Mouse (Mus musculus) heart, adult 11 months (tissue): ENCODE results near the gene Cfap206.
"Not testable (repeated sequence)": the region's sequence is repeated elsewhere in the genome, so short reads cannot be mapped to it uniquely, and the experiment has no call there.

Experiments
- DNase-seq: peaks from one replicate; pipeline ENCODE4 v3.0.0; 2022

The Cfap206 gene

GRCm38 (mm10) chr4:34729851-34730341, at the start of gene Cfap206:
TSS of gene Cfap206 (minus strand) at chr4:34730206.
- DNase-seq, result peak; percentile 97

DNA sequence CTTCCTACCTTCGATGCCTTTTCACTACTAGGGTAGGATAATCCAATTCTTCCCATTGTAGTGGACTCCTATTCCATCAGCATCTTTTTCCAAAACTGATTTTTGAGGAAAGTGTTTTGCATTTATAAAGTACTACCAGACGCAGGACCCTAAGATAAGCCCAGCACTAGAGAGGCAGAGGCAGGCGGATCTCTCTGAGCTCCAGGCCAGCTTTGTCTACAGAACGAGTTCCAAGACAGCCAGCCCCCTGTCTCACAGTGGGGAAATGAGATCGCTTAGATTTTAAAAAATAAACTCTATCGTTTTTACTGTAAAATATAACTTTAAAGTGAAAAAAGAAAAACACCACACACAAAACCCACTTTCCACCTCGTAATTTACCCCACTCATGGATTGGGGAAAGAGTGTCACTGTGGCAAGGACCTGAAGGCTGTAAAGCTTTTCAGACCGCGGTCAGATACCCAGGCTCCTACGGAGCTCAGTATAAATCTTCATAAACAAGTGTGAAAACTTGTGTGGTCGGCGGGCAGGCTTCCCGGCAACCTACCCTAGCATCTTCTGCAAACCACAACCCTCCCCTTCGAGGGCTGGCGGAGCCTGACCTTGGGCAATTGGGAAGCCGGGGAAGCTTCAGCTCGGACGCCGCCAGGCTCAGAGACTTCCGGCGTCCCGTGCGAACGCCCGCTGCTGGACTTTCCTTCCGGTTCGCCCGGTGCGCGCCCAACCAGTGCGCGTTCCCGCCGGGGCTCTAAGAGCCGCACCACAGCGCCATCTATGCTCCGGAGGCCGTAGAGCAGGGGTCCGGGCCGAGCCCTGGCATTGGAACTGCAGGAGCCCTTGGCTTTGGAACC, 47.9 kb upstream of the Cfap206 start, which contains the start of gene Smim8:
Gene Smim8, minus strand, starts transcription at position 747 of the 851 bp plus-strand sequence.
- DNase-seq, result peak; percentile 99

- DNase-seq, result no peak
Observed at GRCm38 (mm10) chr4:34771652-34772371, 41.8 kb upstream of the Cfap206 start.

GRCm38 (mm10) chr4:34756163-34756562, 26.2 kb upstream of the Cfap206 start, which contains the start of gene Gm136:
TSS of gene Gm136 (minus strand) at chr4:34756263.
- DNase-seq, result no peak

DNA sequence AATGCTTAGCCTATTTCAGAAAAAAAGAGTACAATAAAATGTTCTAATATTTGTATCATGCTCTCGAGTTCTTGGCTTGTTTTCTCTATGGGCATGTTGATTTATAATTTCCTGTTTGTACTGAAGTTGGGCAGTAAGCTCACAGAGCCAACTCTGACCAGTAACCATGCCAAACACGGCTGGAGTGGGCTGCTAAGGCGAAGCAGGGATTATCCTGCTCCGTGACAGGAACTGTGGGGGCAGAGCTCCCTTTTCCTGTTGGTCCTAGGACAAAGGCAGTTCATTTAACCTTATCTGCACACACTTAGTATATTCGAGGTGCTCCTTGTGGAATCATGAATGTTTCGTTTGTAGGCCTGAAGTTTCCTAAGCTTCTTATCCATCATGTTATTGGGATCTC, 19.2 kb upstream of the Cfap206 start:
- no peak for DNase-seq

DNA sequence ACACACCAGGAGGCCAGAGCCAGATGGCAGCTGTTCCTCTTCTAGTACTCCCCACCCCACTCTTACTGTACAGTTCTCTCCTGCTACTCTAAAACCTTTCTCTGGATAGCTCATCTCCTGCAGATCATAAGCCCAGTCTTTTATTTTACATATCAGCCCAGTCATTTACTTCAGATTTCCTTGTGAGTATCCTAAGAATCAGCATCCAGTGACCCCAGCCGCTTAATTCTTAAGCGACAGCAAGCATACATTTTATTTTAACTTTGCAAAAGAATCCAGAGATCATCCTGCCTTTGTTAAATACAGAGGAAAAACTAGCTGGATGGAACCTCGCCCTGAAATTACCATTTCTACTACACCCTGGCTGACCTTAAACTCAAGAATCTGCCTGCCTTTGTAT, 4.5 kb upstream of the Cfap206 start:
- DNase-seq, result no peak

GRCm38 (mm10) chr4:34733415-34733814, 3.4 kb upstream of the Cfap206 start:
- peak; percentile 39 for DNase-seq

DNA sequence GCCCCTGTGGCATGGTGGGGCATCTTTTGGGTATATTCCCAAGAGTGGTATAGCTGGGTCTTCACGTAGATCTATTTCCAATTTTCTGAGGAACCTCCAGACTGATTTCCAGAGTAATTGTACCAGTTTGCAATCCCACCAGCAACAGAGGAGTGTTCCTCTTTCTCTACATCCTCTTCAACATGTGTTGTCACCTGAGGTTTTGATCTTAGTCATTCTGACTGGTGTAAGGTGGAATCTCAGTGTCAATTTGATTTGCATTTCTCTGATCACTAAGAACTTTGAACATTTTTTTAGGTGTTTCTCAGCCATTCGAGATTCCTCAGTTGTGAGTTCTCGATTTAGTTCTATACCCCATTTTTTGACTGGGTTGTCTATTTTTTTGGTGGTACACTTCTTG, 4.3 kb downstream of the Cfap206 start:
- not testable (repeated sequence) for DNase-seq

- peak; percentile 77 for DNase-seq
Observed at GRCm38 (mm10) chr4:34724306-34724705, 5.7 kb downstream of the Cfap206 start.

- DNase-seq, result peak; percentile 54
Observed at GRCm38 (mm10) chr4:34723186-34723585, 6.8 kb downstream of the Cfap206 start.

- peak; percentile 50 for DNase-seq
Observed at GRCm38 (mm10) chr4:34720127-34720895, 9.7 kb downstream of the Cfap206 start.

DNA sequence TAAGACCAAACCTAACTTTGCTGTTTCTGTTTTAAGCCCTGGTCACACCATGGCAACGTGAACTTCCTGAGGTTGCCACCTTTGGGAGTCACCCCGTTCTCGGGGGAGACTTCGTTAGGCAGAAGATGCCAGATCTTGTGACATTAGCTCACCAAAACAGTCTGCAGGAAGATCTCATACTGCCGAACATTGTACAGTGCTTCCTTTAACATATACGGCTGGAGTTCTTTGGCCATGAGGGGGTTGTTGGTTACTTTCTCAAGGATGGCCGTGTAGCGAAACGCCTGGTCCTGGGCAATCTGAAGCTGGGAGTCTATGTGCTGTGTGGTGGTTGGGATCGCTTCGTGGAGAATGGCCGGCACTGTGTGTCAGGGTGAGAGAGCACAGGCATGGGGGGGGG, 10.6 kb downstream of the Cfap206 start:
- DNase-seq, result peak; percentile 80

- peak; percentile 12 for DNase-seq
Observed at GRCm38 (mm10) chr4:34715062-34715461, 14.9 kb downstream of the Cfap206 start.

DNA sequence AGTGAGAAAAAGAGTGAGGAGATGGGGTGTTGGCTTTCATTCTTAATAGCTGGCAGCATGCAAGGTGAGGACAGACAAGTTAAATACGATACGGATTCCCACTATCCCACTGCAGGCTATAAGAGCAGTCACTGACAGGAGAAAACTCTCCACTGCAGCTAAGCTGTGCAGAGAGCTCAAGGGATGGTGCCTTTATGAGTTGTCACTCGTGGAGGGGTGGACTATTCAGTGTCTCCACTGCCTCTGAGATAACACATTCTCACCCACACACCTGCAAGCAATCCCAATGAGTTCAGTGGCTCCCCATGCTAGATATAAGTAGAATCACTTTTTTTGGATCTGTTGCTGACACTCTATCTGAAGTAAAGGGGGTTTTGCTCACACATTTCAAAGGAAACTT, 21.9 kb downstream of the Cfap206 start:
- peak; percentile 78 for DNase-seq

DNA sequence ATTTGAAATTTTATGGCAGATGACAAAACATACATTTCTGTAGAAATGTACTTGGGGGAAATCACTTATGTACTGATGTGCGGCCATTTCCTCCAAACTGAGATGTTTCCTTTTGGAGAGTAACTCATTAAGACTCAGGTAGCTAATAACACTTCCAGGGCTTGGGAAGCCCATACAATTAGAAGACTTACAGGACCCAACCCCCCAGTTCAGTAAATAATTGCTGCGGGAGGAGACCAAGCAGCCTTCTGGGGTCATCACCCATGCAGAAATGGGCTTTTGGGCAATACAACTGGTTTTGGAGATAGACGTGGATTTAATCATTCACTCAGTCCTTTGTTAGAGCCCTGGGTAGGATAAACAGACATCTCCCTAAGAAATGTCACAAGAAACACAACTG, 22.8 kb downstream of the Cfap206 start:
- no peak for DNase-seq

DNA sequence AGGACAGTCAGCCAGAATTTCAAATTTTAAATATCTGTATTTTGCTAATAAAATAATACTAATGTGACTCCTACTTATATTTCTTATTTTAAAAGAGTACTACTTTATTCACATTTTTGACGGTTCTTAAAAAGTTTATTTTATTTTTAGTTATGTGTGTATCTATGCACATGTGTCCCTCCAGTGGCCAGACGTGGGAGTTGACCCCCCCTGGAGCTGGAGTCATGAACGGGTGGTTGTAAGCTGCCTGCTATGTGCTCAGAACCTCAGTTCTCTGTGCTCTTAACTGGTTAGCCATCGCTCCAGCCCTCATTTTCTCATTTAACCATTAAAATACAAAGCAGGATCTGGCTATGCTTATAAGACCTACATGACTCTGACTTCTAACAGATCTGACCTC, 27.0 kb downstream of the Cfap206 start:
- DNase-seq, result peak; percentile 74

DNA sequence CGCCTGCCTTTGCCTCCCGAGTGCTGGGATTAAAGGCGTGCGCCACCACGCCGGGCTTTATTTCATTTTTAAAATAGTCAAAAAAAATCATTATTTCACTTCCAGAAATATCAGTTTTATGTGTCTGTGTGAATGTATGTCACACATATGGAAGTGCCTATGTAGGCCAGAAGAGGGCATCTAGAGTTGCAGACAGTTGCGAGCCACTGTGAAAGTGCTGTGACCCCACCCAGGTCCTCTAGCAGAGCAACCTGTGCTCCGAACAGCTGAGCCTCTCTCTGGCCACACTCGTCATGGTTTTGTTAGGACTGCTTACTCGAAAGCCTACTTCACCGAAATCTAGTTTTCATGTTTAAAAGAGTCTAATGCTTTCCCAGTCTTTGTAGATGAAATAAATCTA, 27.8 kb downstream of the Cfap206 start:
- peak; percentile 49 for DNase-seq

DNA sequence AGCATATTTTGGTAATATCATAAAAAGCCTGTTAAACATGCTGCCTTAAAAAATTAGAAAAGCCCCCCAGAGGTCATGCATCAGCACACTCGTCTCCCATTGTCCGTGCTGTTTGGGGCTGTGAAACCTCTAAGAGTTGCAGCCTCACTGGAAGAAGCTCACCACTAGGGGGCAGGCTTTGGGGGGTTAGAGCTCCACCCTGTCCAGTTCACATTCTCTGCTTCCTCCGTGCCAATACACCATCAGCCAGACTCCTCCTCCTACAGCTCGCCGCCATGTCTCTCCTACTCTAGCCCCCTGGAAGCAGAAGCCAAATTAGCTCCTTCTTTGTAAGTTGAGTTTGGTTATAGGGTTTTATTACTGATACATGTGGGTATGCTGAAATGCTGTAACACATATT, 28.5 kb downstream of the Cfap206 start:
- peak; percentile 90 for DNase-seq

- peak; percentile 23 for DNase-seq
Observed at GRCm38 (mm10) chr4:34688021-34688420, 42.0 kb downstream of the Cfap206 start.

DNA sequence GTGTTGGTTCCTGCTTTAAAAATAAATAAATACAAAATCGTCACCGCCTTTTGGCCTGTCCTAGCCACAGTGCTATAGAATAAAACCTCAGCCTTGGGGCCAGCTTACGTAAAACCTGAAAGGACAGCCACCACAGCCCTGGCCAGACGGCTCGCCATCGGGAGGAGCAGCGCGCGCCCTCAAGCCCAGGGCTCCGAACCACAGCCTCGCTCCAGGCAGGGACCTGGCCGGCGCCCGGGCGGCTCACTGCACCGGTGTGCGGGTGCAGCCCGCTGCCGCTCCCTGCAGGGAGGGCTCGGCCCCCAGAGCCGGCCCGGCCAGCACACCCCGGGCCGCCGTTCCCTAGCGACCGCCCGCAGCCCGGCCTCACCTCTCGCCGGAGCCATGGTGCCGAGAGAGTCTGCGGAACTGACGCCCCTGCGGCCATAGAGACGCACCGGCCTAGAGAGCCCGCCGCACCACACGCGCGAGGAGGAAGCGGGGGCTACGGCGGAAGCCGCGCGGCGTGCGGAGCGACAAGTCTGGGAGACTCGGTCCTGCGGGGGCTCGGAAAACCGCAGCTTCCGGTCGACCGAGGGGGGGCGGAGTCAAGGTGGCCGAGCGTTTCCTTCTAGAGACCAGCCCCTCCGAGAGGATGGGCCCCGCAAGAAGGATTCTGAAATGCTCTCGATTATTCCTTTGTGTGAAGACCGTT, 43.0 kb downstream of the Cfap206 start, which contains the start of gene Slc35a1:
Gene Slc35a1, minus strand, starts transcription at position 565 of the 694 bp plus-strand sequence.
- peak; percentile 99 for DNase-seq

DNA sequence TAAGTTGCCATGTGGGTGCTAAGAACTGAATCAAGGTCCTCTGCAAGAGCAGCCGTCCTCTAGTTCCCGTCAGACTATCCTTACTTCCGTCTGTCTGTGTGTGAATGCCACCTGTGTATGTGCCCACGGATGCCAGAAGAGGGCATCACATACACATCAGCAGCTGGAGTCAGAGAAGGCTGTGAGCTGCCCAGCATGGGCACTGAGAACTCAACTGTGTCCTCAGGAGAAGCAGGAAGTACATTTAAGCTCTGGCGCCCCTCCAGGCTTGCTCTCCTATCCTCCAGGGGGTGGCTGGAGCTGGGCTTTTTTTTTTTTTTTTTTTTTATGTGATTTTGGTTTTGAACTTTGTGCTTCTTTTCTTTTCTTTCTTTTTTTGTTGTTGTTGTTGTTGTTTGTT, 49.5 kb downstream of the Cfap206 start:
- peak; percentile 84 for DNase-seq

DNA sequence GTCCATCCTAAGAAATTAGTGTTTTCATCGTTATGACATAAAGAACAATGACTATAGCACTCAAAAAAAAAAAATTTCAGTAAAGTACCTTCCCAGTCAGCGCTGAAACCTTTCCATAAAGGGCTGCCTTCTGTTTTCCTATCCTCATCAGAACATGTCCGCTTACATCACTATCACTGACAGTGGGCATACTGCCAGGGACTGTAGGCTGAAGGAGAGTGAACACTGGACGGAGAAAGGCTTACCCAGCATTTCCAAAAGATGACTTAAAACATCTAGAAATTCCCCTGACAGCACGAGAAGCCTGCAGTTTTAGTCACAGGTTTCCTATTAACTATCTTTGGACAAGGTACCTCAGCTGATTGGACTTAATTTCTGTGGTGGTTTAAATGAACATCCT, 56.3 kb downstream of the Cfap206 start:
- peak; percentile 65 for DNase-seq
